Mouse (Mus musculus): ENCODE data around the gene Atp5g1.

Gene Atp5g1

DNA sequence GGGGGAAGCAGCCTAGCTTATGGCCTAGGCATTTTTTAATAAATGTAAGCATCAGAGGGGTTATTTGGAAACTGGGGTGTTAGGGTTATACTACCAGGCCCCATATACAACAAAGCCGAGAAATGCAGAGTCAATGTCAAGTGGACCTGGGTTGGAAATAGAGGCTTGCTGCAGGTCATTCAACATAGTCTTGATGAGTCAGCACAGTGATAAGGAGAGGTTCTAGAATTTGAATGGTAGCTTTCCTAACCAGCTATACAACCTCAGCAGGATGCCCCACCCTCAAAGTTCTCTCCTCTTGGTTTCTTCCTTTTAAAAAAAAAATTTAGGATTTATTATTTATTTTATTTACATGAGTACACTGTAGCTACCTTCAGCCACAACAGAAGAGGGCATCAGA lies 4.5 kb downstream of the Atp5g1 start:
- no peak for DNase-seq (ENCODE audit: low spot score)

DNA sequence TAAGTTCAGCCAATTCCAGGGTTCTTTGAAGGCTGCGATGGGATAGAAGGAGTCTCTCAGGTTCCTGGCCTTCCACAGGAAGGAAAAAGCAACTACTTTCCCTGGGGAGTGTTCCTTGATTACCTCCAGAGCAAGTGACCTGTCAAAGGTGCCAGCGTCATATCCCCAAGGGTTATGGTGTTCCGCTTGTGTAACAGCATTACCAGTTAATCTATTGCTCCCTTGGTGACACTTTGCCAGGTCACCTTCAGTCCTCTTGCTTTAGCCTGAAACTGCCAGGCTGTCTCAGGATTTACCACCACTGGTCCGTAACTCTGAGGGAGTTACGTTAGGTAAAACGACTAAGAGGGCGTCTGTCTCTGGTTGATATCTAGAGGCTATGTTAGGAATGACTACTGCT lies 5.1 kb downstream of the Atp5g1 start:
- no peak for DNase-seq (ENCODE audit: low spot score)

DNA sequence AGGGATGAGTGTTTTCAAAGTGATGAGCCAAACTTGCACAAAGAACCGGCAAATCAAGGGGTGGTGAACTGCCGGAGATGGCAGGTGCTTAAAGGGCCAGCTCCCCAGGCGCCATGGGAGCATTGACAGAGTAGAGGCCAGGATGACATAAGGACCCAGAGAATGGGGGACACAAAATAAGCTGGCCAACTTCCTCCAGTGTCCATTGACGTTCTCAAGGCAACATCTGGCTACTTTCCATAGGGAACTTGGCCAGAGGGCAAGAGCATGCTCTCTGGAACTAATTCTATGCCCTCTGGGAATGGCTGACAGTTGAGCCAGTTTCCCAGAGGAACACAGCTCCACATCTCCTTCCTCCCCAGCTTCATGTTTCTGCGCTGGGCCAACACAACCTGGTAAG lies 7.2 kb downstream of the Atp5g1 start:
- no peak for DNase-seq (ENCODE audit: low spot score)

DNA sequence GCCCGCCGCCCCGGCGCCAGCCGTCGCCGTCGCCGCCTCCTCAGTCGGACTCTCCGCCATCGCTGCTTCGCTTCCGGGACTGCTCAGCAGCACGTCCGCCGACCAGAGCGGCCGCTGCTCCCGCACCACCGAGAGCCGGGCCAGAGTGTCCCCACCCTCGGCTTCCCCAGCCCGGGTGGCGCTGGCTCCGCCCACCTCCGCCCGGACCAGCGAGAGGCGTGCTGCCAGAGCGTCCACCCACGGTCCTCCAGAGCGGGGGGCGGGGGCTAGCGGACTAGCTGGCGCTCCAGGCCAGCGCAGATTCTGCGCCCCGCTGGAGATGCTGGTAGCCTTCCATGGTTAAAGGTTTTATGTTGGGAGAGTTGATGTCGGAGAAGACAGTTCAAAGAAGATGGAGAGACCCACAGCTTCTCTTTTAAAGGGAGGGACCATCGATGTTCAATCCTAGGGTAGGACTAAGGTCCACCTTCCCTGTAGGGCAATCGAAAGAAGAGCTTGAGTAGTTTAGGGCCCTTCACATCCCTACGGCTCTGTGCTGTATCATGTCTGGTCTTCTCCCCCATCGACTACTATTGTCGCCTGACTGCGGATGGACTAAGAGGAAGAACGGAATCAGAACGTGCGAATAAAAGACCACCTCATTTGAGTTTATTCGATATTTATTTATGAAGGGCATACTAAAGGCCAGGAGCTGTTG lies 10.1 kb downstream of the Atp5g1 start, which contains the start of gene Ube2z:
Gene Ube2z (minus strand): TSS at position 174 of the 697 bp plus-strand sequence.
- DNase-seq (ENCODE audit: low spot score) = peak; percentile 97

DNA sequence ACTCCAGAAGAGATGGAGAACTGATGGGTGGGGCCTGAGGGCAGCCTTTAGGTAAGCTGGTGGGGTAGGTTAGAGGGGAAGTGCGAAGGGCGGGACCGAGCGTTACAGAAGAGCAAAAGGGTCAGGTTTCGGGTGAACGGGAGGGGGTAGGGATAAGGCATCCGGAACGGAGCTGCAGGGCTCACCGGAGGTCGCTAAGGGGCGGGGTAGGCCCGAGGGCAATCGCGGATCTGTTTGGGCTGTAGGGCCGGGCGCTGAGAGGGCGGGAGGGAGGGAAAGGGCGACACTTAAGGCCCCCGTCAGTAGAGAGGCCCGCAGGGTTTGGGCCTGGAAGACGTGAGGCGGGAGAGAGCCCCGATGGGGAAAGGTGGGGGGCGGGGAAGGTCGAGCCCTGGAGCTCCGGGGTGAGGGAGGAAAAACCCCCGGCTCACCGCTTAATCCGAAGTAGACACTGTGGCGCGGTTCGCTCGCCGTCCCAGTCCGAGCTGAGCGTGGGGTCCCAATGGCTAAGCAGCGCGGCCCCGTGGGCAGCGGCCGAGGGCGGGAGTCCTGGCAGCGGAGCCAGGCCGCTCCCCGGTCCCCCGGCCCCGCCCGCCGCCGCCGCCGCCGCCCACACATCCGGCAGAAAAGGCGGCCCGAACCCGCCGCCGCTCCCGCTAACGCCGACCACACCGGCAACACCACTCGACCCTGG lies 10.8 kb downstream of the Atp5g1 start:
- no peak for DNase-seq (ENCODE audit: low spot score)

DNA sequence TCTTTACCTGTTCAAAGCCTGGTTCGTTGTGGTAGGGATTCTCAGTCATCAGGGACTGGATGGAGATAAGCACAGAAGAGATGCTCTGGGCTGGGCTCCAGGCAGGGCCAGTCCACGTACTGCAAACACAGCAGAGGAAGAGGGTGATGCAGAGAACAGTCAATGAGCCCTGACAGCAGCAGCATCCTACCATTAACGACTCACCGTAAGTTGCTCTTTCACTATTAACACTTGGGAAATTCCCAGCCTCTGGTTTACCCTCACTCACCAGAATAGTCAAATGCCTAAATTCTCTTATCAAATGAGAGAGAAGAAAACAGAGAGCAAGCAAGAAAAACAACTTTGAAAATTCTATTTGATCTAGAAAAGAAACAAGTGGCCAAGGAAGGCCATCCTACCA lies 17.2 kb downstream of the Atp5g1 start:
- DNase-seq (ENCODE audit: low spot score) = no peak

DNA sequence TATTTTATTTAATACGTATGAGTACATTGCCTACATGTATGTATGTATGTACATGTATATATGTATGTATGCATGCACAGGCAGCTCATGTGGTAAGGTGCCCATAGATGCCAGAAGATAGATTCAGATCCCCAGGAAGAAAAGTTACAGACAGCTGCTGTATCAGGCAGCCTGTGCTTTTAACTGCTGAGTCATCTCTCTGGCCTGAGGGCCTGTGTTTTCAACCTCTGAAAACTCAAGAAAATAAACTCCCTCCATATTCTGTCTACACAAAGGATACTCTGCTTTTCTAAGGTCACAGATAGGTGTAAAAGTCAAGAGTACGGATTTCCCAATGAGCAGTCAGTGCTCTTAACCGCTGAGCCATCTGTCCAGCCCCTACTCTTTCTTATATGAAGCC lies 24.6 kb downstream of the Atp5g1 start:
- no peak for DNase-seq (ENCODE audit: low spot score)

DNA sequence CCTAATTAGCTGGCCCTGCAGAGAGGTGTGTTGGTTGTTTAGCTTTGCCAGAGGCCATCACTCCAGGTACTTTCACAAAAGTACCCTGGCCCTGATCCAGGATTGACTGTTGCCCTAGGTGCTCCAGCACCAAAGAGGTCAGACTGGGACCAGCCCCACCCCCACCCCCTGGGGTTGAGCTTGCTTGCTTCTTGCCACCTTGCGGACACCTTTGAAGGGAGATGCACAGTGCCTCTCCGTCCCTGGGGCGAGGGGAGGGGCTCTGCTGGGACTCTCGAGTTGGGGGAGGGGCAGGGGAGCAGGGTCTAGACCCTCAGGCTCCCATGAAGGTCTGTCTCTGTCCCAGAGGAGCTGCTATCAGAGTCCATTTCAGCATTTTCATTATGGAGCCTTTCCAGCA lies 25.5 kb downstream of the Atp5g1 start:
- no peak for DNase-seq (ENCODE audit: low spot score)

DNA sequence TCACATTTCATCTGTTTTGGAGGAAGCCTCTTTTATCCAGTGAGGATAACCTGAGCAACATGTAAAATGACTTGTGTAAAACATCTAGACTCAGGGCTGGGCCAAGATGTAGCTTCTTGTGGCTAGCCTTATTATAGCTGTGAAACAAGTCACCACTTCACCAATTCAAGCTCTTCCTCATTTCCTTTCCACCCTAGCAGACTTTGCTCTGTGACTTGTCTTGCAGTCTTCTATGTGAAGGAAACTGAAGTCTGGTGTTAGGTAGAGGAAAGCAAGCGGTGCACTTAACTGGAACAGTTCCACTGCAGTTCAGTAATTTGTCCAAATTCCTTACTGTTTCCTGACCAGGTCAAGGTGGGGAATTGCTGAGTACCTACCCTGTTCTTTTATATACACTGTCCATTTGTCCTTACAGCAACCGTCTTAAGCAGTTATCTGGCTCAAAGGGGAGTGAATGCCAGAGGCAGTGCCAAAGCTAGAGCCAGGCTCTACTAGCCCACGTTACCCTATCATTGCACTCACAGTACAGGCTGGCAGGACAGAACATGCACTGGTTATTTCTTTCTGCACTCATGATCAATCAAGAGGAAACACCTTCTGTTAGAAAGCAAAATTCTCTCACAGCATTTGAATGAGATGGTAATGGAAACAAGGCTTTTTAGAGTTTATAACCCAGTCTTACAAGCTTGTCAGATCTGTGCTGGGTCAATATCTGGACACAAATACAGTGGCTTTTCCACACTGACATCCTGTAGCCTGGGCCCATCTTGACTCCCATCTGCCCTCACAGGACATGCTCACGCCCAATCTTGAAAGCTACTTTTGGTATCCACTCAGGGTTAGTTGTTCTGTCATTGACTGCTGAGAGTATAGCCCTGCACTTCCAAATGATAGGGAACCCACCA lies 27.7 kb downstream of the Atp5g1 start:
- no peak for DNase-seq (ENCODE audit: low spot score)

DNA sequence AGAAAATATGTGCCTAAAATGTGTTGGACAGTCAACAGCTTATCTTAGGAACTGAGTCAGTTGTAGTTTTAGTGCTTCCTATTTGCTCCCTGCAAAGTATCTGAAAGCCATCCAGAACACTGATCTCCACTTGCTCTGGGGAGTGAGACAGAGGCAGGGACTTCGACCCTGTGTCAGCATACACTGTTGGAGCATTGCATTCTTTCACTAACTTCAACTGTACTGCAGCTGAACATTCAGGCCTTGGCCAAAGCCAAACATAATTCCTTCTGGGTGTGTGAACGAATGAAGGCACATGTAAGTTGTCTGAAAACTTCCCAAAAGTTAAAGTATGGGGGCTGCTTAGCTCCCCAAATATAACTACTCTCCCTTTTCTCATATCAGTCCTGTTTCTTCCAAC lies 28.7 kb downstream of the Atp5g1 start:
- DNase-seq (ENCODE audit: low spot score) = no peak

DNA sequence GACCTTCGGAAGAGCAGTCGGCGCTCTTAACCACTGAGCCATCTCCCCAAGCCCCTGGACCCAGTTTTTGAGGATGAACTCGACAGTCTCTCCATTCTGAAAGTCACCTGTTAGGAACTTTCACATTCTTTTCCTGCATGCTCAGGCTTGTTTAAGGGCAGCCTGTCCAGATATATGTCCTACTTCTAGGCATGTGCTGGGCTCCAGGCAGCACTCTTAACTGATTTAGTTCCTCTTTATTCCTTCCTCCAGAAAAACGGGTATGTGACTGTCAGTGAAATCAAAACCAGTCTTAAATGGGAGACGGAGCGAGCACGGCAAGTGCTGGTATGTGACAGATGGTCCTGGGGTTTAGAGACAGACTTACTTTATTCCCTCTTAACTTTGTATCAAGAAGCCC lies 29.4 kb downstream of the Atp5g1 start:
- no peak for DNase-seq (ENCODE audit: low spot score)

DNA sequence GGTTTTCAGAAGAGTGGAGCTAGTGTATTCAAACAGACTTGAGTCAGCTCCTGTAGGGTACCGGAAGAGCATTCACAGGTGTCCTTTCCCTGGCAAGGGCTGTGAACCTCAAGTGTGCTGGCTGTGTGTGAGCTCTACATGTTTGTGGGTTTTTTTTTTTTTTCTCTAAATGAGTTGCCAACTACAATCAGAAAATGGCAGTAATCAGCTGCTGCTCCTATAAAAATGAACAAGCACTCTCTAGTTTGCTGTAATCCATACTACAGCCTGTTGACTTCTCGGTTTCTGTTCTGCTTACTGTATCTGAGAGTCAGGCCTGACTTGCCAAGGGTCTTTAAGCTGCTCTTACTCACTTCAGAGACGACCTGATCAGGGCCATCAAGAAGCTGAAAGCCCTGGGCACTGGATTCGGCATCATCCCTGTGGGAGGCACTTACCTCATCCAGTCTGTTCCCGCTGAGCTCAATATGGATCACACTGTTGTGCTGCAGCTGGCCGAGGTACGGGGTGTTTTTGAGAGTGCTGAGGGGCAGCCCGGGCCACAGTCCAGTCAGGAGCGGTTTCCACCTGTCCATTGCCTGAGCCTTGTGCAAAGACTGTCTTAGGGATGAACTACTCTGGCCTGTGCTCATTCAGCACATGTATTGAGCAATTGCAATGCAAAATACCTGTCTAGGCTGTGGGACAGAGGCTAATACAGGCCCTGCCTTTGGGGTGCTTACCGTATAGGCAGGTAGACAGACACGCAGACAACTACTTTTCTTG lies 30.5 kb downstream of the Atp5g1 start:
- DNase-seq (ENCODE audit: low spot score) = no peak

DNA sequence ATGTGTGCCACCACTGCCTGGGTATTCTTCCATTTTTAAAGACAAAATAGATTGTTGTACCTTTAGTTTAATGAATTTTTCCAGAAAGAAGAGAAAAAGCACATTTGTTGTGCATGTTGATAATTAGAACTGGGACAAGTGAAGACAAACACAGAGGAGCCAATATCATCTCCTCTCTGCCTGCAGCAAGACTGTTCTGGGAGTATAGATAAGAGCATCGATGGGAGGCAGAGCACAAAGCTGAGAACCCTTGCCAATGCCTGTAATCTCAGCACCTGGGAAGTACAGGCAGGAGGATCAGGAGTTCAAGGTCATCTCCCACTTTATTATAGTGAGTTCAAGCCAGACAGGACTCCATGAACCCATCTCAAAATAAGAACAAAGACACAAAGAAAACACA lies 36.9 kb downstream of the Atp5g1 start:
- DNase-seq (ENCODE audit: low spot score) = no peak

DNA sequence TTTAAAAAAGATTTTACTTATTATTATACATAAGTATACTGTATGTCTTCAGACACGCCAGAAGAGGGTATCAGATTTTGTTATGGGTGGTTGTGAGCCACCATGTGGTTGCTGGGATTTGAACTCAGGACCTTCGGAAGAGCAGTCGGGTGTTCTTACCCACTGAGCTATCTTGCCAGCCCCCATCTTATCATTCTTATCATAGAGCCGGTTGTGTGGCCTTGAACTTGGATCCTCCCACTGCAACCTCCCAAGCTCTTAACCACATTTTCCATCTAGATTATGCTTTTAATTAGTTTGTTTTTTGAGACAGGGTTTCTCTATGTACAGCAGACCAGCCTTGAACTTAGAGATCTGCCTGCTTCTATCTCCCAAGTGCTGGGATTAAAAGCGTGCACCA lies 38.0 kb downstream of the Atp5g1 start:
- no peak for DNase-seq (ENCODE audit: low spot score)

DNA sequence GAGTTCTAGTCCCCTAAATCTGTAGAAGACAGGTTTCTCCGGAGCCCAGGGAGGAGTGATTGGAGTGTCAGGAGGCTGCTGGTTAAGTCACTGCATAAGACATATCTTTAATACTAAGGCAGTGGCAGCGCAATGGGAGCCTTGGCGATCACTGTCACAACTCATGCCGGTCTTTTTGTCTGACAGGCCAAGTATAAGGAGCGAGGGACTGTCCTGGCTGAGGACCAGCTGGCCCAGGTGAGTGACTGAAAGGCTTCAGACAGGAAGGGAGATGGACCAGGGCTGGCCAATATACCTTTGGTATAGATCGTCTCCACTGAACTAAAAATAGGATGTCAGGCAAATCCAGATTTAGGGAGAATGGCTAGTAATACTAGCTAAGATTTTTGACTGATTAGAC lies 40.3 kb downstream of the Atp5g1 start:
- DNase-seq (ENCODE audit: low spot score) = no peak

DNA sequence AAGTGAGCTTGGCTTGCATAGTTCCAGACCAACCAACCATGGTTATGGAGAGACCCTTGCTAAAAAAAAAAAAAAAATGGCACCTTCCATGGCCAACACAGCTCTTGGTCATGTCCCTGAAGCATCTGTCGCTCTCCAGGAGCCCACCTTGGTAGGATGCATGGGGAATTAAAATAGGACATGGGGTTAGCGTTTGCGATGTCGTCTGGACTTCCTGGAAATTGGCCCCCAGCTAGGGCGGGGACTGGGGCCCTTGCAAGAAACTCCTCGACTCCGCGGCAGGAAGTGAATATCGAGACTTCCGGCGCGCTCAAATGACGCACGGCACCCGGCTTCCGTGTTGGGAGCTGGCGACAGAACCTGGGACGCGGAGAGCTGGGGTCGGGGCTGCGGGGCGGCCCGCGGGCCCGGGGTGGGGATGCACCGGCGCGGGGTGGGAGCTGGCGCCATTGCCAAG lies 40.8 kb downstream of the Atp5g1 start, which contains the start of gene Snf8:
Gene Snf8 (plus strand): TSS at position 290 of the 457 bp plus-strand sequence.
- peak; percentile 97 for DNase-seq (ENCODE audit: low spot score)

DNA sequence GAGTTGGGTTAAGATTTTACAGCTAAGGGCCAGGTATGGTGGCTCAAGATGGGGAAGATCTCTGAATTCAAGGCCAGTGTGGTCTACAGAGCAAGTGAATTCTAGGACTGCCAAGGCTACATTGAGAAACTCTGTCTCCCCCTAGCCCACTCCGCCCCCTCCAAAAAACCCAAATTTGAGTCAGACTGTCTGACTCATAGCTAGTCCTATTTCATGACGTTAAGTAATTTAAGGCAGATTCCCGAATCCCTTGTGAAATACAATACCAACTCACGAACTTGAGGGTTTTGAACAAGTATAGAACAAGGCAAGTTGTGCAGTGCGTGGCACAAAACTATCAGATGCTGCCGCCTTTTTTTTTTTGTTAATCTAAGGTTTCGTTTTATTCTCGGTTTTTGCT lies 41.4 kb downstream of the Atp5g1 start:
- no peak for DNase-seq (ENCODE audit: low spot score)

DNA sequence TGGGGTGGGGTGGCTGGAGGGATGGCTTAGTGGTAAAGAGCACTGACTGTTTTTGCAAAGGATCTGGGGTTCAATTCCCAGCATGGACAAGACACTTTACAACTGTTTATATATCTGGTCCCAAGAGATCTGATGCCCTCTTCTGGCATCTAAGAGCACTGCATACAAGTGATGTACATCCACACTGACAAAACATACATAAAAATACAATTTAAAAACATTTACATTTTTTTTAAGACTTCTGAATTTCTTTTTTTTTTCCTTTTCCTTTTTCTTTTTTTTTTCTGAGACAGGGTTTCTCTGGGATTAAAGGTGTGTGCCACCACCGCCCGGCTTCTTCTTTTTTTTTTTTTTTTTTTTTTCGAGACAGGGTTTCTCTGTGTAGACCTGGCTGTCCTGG lies 42.2 kb downstream of the Atp5g1 start:
- no peak for DNase-seq (ENCODE audit: low spot score)

DNA sequence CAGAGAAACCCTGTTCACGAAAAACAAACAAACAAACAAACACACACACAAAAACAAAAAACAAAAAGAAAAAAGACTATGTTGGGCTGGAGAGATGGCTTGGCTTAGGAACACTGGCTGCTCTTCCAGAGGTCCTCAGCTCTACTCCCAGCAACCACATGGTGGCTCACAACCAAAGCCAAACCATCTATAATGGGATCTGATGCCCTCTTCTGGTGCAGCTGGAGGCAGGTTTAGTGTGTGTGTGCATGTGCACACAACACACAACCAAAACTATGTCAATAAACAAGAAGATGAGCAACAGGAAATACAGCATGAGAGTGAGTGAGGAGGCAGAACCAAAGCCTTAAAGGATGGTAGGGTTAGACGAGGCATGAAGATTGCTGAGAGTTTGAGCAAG lies 43.8 kb downstream of the Atp5g1 start:
- DNase-seq (ENCODE audit: low spot score) = no peak

DNA sequence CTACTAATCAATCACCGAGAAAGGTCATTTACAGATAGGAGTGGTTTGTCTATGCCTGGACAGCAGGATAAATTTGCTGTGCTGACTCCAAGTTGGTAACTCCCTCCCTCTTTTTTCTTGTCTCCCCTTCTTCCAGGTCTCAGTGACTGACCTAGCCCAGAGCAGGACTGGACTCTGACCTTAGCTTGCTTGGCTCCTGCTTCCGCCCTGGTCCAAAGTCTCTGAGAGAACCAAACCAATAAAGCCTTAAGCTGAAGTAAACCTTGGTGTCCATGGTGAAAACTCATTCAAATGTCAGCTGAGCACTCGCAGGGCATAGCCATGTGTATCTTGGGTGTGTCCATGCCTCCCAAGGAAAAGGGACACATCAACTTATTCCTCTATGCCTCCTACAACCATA lies 44.9 kb downstream of the Atp5g1 start:
- DNase-seq (ENCODE audit: low spot score) = no peak

DNA sequence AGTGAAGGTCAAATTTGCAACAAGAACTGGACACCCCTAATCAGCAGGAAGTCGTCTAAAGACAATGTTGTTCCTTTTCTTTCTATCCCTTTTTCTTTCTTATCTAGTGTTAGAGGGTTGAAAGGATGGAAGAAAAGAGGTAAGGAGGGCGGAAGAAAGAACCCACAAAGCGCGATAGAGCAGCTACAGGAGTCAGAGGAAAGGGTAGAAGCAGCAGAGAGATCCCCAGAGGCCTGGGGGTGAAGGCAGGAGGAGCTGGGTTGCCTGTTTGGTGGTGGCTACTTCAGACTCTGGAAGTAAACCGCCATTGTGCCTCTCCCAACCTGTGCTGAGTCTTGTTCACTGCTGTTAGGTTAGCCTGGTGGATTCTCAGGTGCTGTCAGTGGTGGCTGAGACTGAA lies 47.3 kb downstream of the Atp5g1 start:
- DNase-seq (ENCODE audit: low spot score) = no peak

DNA sequence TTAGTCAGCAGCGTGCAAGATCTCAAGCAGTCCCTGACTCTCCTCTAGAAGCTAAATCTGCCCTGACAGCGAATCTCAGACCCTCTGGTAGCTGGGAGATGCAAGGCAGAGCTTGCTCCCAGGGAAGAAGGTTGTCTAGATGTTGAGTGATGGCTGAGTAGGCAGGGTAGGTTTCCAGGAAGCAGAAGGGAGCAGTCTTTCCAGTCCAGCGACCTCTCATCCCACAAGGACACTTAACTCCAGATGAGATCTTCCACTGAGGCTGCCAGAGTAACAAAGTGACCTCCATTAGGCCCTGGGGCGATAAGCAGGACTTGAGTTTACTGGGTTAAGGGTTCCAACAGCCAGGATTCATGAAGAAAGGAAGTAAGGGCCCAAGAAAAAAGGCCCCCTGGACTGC lies 54.8 kb downstream of the Atp5g1 start:
- no peak for DNase-seq (ENCODE audit: low spot score)

Measured in urinary bladder, postnatal 25 days (tissue).